Mouse (Mus musculus) midbrain, postnatal 0 days (tissue): ENCODE data around the gene Nod1. TPM values are rescaled to one million over a fixed set of nuclear protein-coding genes. Genes with fewer than 3 reads are reported as not detected.

Experiments
- ATAC-seq: fragments of 200-750 bp; cut with Nextera tagmentation; 2 replicates; pipeline ENCODE4 v1.8.0; 2017; ENCODE audit warnings: moderate number of reproducible peaks, mild to moderate bottlenecking, moderate TSS enrichment, moderate library complexity; ENCODE audit not compliant: low FRiP score
- DNase-seq: peaks from one replicate; pipeline ENCODE4 v3.0.0-alpha.2; 2015; ENCODE audit warnings: low spot score
- H3K27ac ChIP-seq: fragments of 300-500 bp; sonication (generic); 2 replicates; pipeline ENCODE4 v1.5.1; 2014; ENCODE audit warnings: low read depth, mild to moderate bottlenecking, low read length, mixed read lengths
- H3K27me3 ChIP-seq: fragments of 300-500 bp; sonication (generic); 2 replicates; pipeline ENCODE4 v1.6.1; 2014; ENCODE audit warnings: low read length, control low read depth, mixed read lengths; ENCODE audit not compliant: insufficient read depth
- H3K36me3 ChIP-seq: fragments of 300-500 bp; sonication (generic); 2 replicates; pipeline ENCODE4 v1.6.1; 2014; ENCODE audit warnings: low read length, control low read depth, mixed read lengths; ENCODE audit not compliant: insufficient read depth
- H3K4me1 ChIP-seq: fragments of 300-500 bp; sonication (generic); 2 replicates; pipeline ENCODE4 v1.6.1; 2014; ENCODE audit warnings: mild to moderate bottlenecking, control low read depth, antibody characterized with exemption, low read length, mixed read lengths; ENCODE audit not compliant: insufficient read depth
- H3K4me2 ChIP-seq: fragments of 300-500 bp; sonication (generic); 2 replicates; pipeline ENCODE4 v1.6.1; 2014; ENCODE audit warnings: low read depth, mild to moderate bottlenecking, low read length, mixed read lengths; ENCODE audit not compliant: poor library complexity, severe bottlenecking
- H3K4me3 ChIP-seq: fragments of 300-500 bp; sonication (generic); 2 replicates; pipeline ENCODE4 v1.5.1; 2014; ENCODE audit warnings: low read depth, mild to moderate bottlenecking, low read length, moderate library complexity
- H3K9ac ChIP-seq: fragments of 300-500 bp; sonication (generic); replicated peaks from 2 replicates; pipeline ENCODE4 v1.6.1; 2014; ENCODE audit warnings: mild to moderate bottlenecking, low read length, moderate library complexity, mixed read lengths; ENCODE audit not compliant: poor library complexity, severe bottlenecking
- H3K9me3 ChIP-seq: fragments of 300-500 bp; sonication (generic); 2 replicates; pipeline ENCODE4 v1.6.1; 2016; ENCODE audit warnings: low read length, control low read depth
- CTCF ChIP-seq: IDR thresholded peaks from 2 replicates; pipeline ENCODE4 v1.5.1; 2016; ENCODE audit warnings: antibody characterized with exemption, mild to moderate bottlenecking
- WGBS: fragments of 180-500 bp; shearing (Covaris S2); extraction: QIAGEN DNeasy Blood & Tissue Kit; methylation state at CpG from one replicate; pipeline ENCODE4 v1.1.7; 2014; 5-methylcytosine and 5-hydroxymethylcytosine counted together
- polyA plus RNA-seq: library from polyadenylated mRNA; unstranded; fragments of >200 nt; fragmentation: Nextera tagmentation; extraction: Ambion mirVana; gene quantifications from 2 replicates; pipeline ENCODE4 v1.2.1, GENCODE M21; 2015
- total RNA-seq: library from RNA; depleted of rRNA; stranded (reverse); fragments of >200 nt; gene quantifications from 2 replicates; pipeline ENCODE4 v1.2.3, GENCODE M21; 2014

Nod1 gene
- total and polyA plus RNA-seq, 2 experiments from 2014 or later: 1.7 to 8.3 TPM

DNA sequence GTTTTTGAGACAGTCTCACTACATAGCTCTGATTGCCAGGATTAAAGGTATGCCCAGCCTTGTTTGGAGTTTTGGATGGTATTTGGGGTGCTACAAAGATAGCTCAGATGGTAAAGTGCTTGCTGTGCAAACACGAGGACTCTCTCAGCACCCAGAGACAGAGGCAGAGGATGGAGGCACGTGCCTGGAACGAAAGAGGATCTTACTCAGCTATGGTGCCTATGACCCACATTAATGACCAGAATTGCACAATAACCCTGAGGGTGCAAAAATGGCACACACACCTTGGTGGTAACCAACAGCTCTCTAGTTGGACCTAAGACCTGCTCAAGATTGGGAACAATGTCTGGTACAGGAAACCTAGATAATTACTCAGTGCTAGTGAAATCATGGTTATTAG, 19.9 kb downstream of the Nod1 start:
- Histone ChIP-seq H3K27ac (no peak overlapping the region), H3K4me1 (0 out of 2 replicates have a peak, but pooled peaks cover 2% of the 10 kb centered on the region), H3K4me2 (no peak overlapping the region), H3K27me3 (no peaks in the 10 kb centered on the region), H3K9me3 (no peaks in the 10 kb centered on the region), H3K9ac (no peak overlapping the region), H3K4me3 (no peak overlapping the region), H3K36me3 (no peaks in the 10 kb centered on the region)
- ATAC-seq: no peak
- WGBS: 90% methylated on average over 3 of the region's 3 CpGs
- DNase-seq: no peak
- no peak for TF ChIP-seq CTCF

DNA sequence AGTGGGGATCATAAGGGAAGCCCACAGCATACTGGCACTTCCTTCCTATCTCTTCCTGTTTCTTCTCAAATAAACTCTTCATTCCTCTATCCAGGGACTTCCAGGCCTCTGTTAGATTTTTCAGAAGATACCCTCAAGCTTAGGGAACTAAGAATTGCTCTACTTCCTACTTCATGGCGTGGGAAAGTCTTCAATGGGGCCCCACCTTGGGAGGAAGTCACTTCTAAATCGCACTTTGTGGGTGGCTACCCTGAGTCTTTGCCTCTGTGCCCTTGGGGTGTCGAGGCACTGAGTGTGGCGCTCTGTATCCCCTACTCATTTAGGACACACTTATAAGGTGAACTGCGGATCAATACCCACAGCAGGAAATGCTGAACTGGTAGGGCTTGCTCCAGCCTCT, 23.7 kb downstream of the Nod1 start:
- Histone ChIP-seq H3K4me1 (no peaks in the 10 kb centered on the region), H3K9me3 (no peaks in the 10 kb centered on the region), H3K36me3 (no peaks in the 10 kb centered on the region), H3K27ac (no peak overlapping the region), H3K4me3 (no peak overlapping the region), H3K9ac (no peak overlapping the region), H3K27me3 (peaks cover 5% of the 10 kb centered on the region; the same call in 1 of the 2 replicates), H3K4me2 (no peak overlapping the region)
- DNase-seq (no peak), ATAC-seq (no peak)
- whole genome bisulfite sequencing: 86% methylated on average over 5 of the region's 5 CpGs
- no peak for TF ChIP-seq CTCF

DNA sequence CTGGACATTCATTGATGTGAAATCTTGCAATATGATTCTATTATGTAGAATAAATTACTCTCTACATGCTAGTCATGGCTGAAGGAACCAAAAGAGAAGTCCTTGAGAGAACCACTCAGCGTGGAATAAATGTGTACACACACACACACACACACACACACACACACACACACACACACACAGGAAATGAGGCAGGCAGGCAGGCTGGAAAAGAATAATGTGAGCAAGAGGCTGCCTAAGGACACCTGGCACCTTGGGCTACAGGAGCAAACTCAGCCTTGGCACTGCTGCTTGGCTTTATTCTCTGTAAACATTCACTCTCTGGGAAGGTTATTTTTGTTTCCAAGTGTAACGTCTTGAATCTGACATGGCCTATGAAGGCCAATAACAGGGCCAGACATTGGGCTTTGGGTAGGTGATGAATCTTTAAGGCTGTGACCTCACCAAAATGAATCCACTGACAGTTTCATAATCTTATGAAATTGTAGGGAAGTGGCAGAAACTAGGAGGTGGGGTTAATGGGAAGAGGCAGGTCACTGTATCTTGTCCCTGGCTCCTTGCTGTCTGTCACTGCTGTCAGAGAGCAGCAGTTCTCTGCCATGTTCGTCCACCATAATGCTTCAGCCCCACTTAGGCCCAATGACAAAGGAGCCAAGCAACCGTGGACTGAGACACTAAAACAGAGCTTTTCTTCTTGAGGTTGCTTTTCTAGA, 26.0 kb downstream of the Nod1 start:
- no peak overlapping the region for H3K9ac ChIP-seq
- H3K27ac ChIP-seq: no peak overlapping the region
- H3K4me1 ChIP-seq: no peaks in the 10 kb centered on the region
- WGBS: 72% methylated on average over 4 of the region's 4 CpGs
- TF ChIP-seq CTCF: no peak
- H3K9me3 ChIP-seq: no peaks in the 10 kb centered on the region
- H3K4me3 ChIP-seq: no peak overlapping the region
- no peaks in the 10 kb centered on the region for H3K36me3 ChIP-seq
- no peak overlapping the region for H3K4me2 ChIP-seq
- no peak for ATAC-seq
- peaks cover 6% of the 10 kb centered on the region for H3K27me3 ChIP-seq
- DNase-seq: no peak

DNA sequence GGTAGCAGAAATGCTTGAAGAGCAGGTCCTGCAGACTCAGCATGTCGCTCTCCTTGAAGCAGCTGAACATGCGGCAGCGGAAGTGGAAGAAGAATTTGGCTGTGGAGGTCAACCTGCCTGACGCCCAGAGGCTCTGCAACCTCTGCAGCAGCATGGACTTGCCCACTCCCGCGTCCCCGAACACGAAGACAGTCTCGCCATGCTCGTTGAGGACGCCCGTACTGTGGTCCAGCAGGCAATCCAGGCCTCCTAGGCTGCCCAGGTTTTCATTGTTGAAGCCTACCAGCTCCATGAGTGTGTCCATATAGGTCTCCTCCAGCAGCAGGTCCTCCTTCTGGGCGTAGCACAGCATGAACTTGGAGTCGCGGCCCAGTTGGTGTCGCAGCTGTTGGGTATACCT, 27.9 kb downstream of the Nod1 start:
- H3K9me3 ChIP-seq: no peaks in the 10 kb centered on the region
- DNase-seq (no peak), ATAC-seq (no peak)
- H3K4me2 ChIP-seq: no peak overlapping the region
- TF ChIP-seq CTCF: no peak
- H3K27me3 ChIP-seq: peaks cover 6% of the 10 kb centered on the region
- H3K36me3 ChIP-seq: no peaks in the 10 kb centered on the region
- WGBS: 88% methylated on average over 16 of the region's 16 CpGs
- no peaks in the 10 kb centered on the region for H3K4me1 ChIP-seq
- no peak overlapping the region for H3K27ac ChIP-seq
- no peak overlapping the region for H3K4me3 ChIP-seq
- no peak overlapping the region for H3K9ac ChIP-seq

DNA sequence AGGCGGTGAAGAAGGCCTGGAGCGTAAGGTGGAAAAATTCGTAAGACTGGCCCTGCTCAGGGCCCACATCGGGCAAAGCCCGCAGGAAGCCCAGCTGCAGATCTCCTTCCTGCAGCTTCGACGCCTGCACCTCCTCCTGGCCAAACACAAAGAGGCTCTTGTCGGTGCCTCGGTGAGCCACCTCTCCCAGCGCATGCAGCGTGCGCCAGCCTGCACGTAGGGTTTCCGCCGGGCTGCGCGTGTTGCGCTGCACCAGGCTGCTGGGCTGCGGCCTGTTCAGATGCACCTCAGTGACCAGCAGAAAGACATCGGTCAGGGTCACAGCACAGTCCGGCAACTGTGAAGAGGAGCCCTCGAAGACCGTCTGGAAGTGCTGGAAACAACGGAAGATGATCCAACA, 28.7 kb downstream of the Nod1 start:
- no peak for DNase-seq

DNA sequence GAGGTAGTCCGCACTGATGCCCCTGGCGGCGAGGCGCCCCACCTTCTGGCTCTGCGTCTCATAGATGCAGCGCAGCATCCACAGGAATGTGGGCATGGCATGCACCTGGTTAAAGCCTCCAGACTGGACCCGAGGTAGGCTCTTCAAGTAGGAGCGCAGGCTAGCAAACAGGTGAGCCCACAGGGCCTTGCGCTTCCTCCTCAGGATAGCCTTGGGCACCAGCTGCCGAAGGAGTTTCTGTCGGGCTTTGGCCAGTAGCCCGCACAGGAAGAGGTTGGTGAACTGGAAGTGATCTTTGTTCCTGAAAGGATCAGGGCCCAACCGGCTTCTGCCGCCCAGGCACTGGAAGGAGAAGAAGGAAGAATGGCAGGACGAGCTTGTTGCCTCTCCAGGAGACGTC, 29.1 kb downstream of the Nod1 start:
- H3K27ac ChIP-seq: no peak overlapping the region
- H3K36me3 ChIP-seq: no peaks in the 10 kb centered on the region
- no peaks in the 10 kb centered on the region for H3K4me1 ChIP-seq
- DNase-seq: no peak
- TF ChIP-seq CTCF: no peak
- 76% methylated on average over 16 of the region's 16 CpGs for WGBS
- no peak overlapping the region for H3K4me2 ChIP-seq
- H3K9ac ChIP-seq: no peak overlapping the region
- no peak for ATAC-seq
- H3K4me3 ChIP-seq: no peak overlapping the region
- H3K27me3 ChIP-seq: peaks cover 6% of the 10 kb centered on the region
- no peaks in the 10 kb centered on the region for H3K9me3 ChIP-seq

More for the DNA sequence above, 28.7 kb downstream of the Nod1 start:
- WGBS: 55% methylated on average over 24 of the region's 24 CpGs
- Histone ChIP-seq H3K4me3 (no peak overlapping the region), H3K9ac (no peak overlapping the region), H3K4me2 (no peak overlapping the region), H3K27me3 (peaks cover 6% of the 10 kb centered on the region), H3K9me3 (no peaks in the 10 kb centered on the region), H3K4me1 (no peaks in the 10 kb centered on the region), H3K36me3 (no peaks in the 10 kb centered on the region), H3K27ac (no peak overlapping the region)
- TF ChIP-seq CTCF: no peak
- no peak for ATAC-seq
